Mouse (Mus musculus): ENCODE data around the gene Pold2.

GRCm38 (mm10) chr11:5837251-5838246 lies 40.5 kb downstream of the Pold2 start, which contains the start of gene Polm:
- TF ChIP-seq CTCF (IDR thresholded peaks at IDR 0.05; ENCODE audit: low read depth): peak; percentile 79
- peak; percentile 33; the same call in 1 of the 2 replicates for TF ChIP-seq EP300 (IDR thresholded peaks at IDR 0.05; ENCODE audit: low read depth)
